Mouse (Mus musculus) heart, embryonic 13.5 days (tissue): ENCODE measurements around the gene Stt3b. TPM values are rescaled to one million over a fixed set of nuclear protein-coding genes. Genes with fewer than 3 reads are reported as not detected.

Experiments used
- ATAC-seq: fragments of 200-750 bp; cut with Nextera tagmentation; 2 replicates; pipeline ENCODE4 v1.8.0; 2017; ENCODE audit warnings: moderate TSS enrichment; ENCODE audit not compliant: insufficient number of reproducible peaks, low FRiP score, low TSS enrichment; ENCODE audit errors: extremely low read depth
- H3K27ac ChIP-seq: fragments of 300-500 bp; sonication (generic); replicated peaks from 2 replicates; pipeline ENCODE4 v1.5.1; 2015; ENCODE audit warnings: moderate library complexity, mild to moderate bottlenecking, inconsistent platforms
- H3K27me3 ChIP-seq: fragments of 300-500 bp; sonication (generic); replicated peaks from 2 replicates; pipeline ENCODE4 v1.6.1; 2015; ENCODE audit warnings: mild to moderate bottlenecking, inconsistent platforms
- H3K36me3 ChIP-seq: fragments of 300-500 bp; sonication (generic); 2 replicates; pipeline ENCODE4 v1.6.1; 2015; ENCODE audit warnings: mild to moderate bottlenecking, inconsistent platforms
- H3K4me1 ChIP-seq: fragments of 300-500 bp; sonication (generic); 2 replicates; pipeline ENCODE4 v1.6.1; 2015; ENCODE audit warnings: inconsistent platforms
- H3K4me2 ChIP-seq: fragments of 300-500 bp; sonication (generic); 2 replicates; pipeline ENCODE4 v1.6.1; 2015; ENCODE audit warnings: inconsistent platforms, mild to moderate bottlenecking, moderate library complexity
- H3K4me3 ChIP-seq: fragments of 300-500 bp; sonication (generic); 2 replicates; pipeline ENCODE4 v1.5.1; 2015; ENCODE audit warnings: moderate library complexity, mild to moderate bottlenecking, inconsistent platforms
- H3K9ac ChIP-seq: fragments of 300-500 bp; sonication (generic); 2 replicates; pipeline ENCODE4 v1.6.1; 2015; ENCODE audit warnings: inconsistent platforms, mild to moderate bottlenecking, moderate library complexity
- H3K9me3 ChIP-seq: fragments of 300-500 bp; sonication (generic); 2 replicates; pipeline ENCODE4 v1.6.1; 2016; ENCODE audit warnings: inconsistent platforms
- WGBS: fragments of 180-500 bp; shearing (Covaris S2); methylation state at CpG from one replicate; pipeline ENCODE4 v1.1.7; 2015; ENCODE audit warnings: mixed read lengths; 5-methylcytosine and 5-hydroxymethylcytosine counted together
- polyA plus RNA-seq: library from polyadenylated mRNA; unstranded; fragments of >200 nt; fragmentation: Nextera tagmentation; extraction: Ambion mirVana; gene quantifications from 2 replicates; pipeline ENCODE4 v1.2.1, GENCODE M21; 2015

Stt3b gene
- polyA plus RNA-seq, 1 experiment from 2014 or later, result 70.9 TPM

GRCm38 (mm10) chr9:115338816-115339215 is 28.6 kb upstream of the Stt3b start:
- no peak for ATAC-seq
- H3K4me3 ChIP-seq, result no peak overlapping the region
- H3K4me2 ChIP-seq, result no peak overlapping the region
- H3K27ac ChIP-seq, result no peak overlapping the region
- no peaks in the 10 kb centered on the region for H3K9me3 ChIP-seq
- H3K27me3 ChIP-seq, result 0 out of 2 replicates have a peak, but pooled peaks cover 3% of the 10 kb centered on the region
- H3K4me1 ChIP-seq, result peaks cover 18% of the 10 kb centered on the region
- 34% methylated on average over 6 of the region's 6 CpGs for WGBS
- no peak overlapping the region for H3K9ac ChIP-seq
- H3K36me3 ChIP-seq, result no peaks in the 10 kb centered on the region

GRCm38 (mm10) chr9:115333016-115333415 is 22.8 kb upstream of the Stt3b start:
- Histone ChIP-seq H3K9me3 (no peaks in the 10 kb centered on the region), H3K4me1 (peaks cover 16% of the 10 kb centered on the region), H3K27me3 (0 out of 2 replicates have a peak, but pooled peaks cover 3% of the 10 kb centered on the region), H3K4me3 (no peak overlapping the region), H3K4me2 (no peak overlapping the region), H3K27ac (no peak overlapping the region), H3K9ac (no peak overlapping the region), H3K36me3 (no peaks in the 10 kb centered on the region)
- WGBS, result 45% methylated on average over 12 of the region's 12 CpGs
- no peak for ATAC-seq

GRCm38 (mm10) chr9:115332339-115332738 is 22.1 kb upstream of the Stt3b start:
- H3K4me3 ChIP-seq, result no peak overlapping the region
- H3K27ac ChIP-seq, result no peak overlapping the region
- H3K27me3 ChIP-seq, result 0 out of 2 replicates have a peak, but pooled peaks cover 3% of the 10 kb centered on the region
- ATAC-seq, result no peak
- H3K4me2 ChIP-seq, result no peak overlapping the region
- no peaks in the 10 kb centered on the region for H3K36me3 ChIP-seq
- WGBS, result 81% methylated on average over 7 of the region's 7 CpGs
- H3K4me1 ChIP-seq, result peaks cover 16% of the 10 kb centered on the region
- no peak overlapping the region for H3K9ac ChIP-seq
- H3K9me3 ChIP-seq, result no peaks in the 10 kb centered on the region

GRCm38 (mm10) chr9:115330861-115331476 is 20.7 kb upstream of the Stt3b start:
- no peak for ATAC-seq
- H3K27ac ChIP-seq, result no peak overlapping the region; the same call in 1 of the 2 replicates
- WGBS, result 41% methylated on average over 6 of the region's 6 CpGs
- H3K4me2 ChIP-seq, result no peak overlapping the region
- no peak overlapping the region for H3K9ac ChIP-seq
- H3K4me1 ChIP-seq, result peaks cover 16% of the 10 kb centered on the region
- H3K27me3 ChIP-seq, result no peaks in the 10 kb centered on the region
- H3K36me3 ChIP-seq, result no peaks in the 10 kb centered on the region
- no peak overlapping the region for H3K4me3 ChIP-seq
- no peaks in the 10 kb centered on the region for H3K9me3 ChIP-seq

DNA sequence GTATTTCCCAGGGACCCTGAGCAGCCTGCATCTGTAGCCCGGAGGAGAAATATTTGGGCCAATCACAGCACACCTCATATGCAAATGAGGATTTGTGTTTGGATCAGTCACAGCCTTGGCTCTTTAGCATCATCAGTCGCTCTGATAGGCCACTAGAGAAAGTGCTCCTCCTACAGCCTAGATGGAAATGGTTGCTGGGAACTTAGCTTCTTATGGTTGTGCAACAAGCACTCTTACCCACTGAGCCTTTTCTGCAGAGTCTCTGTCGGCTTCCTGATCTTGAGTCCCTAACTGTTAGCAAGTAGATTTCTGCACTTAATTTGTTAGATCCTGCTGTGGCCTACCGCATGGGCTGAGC is 16.3 kb upstream of the Stt3b start:
- Histone ChIP-seq H3K4me1 (peaks cover 10% of the 10 kb centered on the region; the same call in 1 of the 2 replicates), H3K4me3 (no peak overlapping the region), H3K9me3 (no peaks in the 10 kb centered on the region), H3K27me3 (no peaks in the 10 kb centered on the region), H3K27ac (no peak overlapping the region), H3K36me3 (no peaks in the 10 kb centered on the region), H3K4me2 (no peak overlapping the region), H3K9ac (no peak overlapping the region)
- WGBS, result 86% methylated on average over 4 of the region's 4 CpGs
- no peak for ATAC-seq

DNA sequence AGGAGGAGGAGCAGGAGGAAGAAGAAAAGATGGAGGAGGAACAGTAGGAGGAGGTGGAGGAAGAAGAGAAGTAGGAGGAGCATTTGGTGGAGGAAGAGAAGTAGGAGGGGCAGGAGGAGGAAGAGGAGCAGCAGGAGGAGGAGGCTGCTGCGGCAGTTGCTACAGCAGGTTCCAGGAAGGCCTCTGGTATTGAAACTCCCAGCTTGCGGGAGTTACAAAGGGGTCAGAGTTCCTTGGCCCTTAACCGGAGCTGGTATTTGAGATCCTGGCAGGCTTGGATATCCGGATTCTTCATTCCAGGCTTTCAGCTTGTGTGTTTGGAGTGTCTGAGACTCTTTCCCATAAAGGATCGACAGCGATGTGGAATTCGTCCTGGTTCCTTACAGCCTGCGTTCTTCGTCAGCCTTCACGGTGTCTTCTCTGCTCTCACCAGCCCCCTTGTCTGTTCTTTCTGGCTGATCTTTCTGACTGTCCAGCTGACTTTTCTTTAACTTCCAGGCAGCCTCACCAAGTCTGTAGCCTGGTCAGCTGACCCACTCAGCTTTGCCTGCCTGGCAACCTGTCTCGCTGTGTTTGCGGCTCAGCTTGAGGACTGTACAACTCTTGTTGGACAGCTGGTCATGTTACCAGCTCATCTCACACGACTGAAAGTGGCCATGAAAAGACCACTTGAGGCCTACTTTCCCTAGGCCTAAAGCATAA is 15.8 kb upstream of the Stt3b start:
- H3K9me3 ChIP-seq, result no peaks in the 10 kb centered on the region
- H3K27me3 ChIP-seq, result no peaks in the 10 kb centered on the region
- ATAC-seq, result no peak
- no peaks in the 10 kb centered on the region for H3K36me3 ChIP-seq
- peaks cover 4% of the 10 kb centered on the region; the same call in 1 of the 2 replicates for H3K4me1 ChIP-seq
- H3K27ac ChIP-seq, result no peak overlapping the region
- no peak overlapping the region for H3K4me2 ChIP-seq
- H3K4me3 ChIP-seq, result no peak overlapping the region
- H3K9ac ChIP-seq, result no peak overlapping the region
- WGBS, result 71% methylated on average over 13 of the region's 13 CpGs

DNA sequence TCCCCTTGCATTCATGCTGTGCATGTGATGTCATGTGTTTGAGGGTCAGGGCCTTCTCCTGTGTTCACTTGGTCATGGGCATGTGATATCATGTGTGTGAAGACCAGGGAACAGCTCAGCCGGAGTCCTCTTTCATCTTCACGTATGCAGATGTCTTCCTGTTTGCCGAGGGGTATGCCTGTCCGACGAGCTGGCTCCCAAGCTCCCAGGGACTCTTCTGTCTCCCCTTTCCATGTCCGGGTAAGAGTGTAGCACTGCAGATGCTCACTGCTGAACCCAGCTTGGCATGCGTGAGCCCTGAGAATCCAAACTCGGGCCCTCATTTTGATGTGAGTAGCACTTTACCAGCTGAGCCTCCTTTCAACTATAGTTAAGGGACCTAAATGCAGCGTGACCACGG is 13.4 kb upstream of the Stt3b start:
- no peak for ATAC-seq
- H3K27ac ChIP-seq, result no peak overlapping the region
- no peak overlapping the region for H3K9ac ChIP-seq
- H3K4me2 ChIP-seq, result no peak overlapping the region
- no peaks in the 10 kb centered on the region for H3K9me3 ChIP-seq
- H3K27me3 ChIP-seq, result no peaks in the 10 kb centered on the region
- H3K4me3 ChIP-seq, result no peak overlapping the region
- no peaks in the 10 kb centered on the region for H3K4me1 ChIP-seq
- WGBS, result 44% methylated on average over 10 of the region's 10 CpGs
- H3K36me3 ChIP-seq, result no peaks in the 10 kb centered on the region

- no peaks in the 10 kb centered on the region for H3K27me3 ChIP-seq
- no peak overlapping the region for H3K9ac ChIP-seq
- no peaks in the 10 kb centered on the region for H3K36me3 ChIP-seq
- H3K4me2 ChIP-seq, result no peak overlapping the region
- H3K9me3 ChIP-seq, result 0 out of 2 replicates have a peak, but pooled peaks cover 3% of the 10 kb centered on the region
- no peak overlapping the region for H3K27ac ChIP-seq
- H3K4me3 ChIP-seq, result no peak overlapping the region
- 82% methylated on average over 6 of the region's 6 CpGs for WGBS
- ATAC-seq, result no peak
- no peaks in the 10 kb centered on the region for H3K4me1 ChIP-seq
Observed at GRCm38 (mm10) chr9:115322385-115322784, 12.2 kb upstream of the Stt3b start.

DNA sequence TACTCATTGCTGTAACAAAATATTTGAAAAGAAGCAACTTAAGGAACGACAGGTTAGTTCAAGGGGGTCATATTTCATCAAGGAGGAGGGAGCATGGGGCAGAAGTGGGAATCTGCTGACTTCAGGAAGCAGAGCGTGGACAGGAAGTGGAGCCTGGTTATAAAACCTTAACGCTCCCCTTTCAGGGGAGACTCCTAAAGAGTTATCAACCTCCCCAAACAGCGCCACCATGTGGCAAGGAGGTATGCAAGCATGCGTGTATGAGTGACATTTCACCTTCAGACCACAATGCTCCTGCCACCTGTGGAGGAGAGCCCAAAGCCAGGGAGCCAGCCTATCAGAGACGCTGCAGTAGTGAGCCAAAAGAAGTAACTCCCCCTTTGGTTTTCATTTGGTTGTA is 10.8 kb upstream of the Stt3b start:
- no peak overlapping the region for H3K27ac ChIP-seq
- H3K9ac ChIP-seq, result no peak overlapping the region
- ATAC-seq, result no peak
- H3K36me3 ChIP-seq, result no peaks in the 10 kb centered on the region
- no peaks in the 10 kb centered on the region for H3K4me1 ChIP-seq
- H3K4me2 ChIP-seq, result no peak overlapping the region
- no peaks in the 10 kb centered on the region for H3K27me3 ChIP-seq
- WGBS, result 76% methylated on average over 6 of the region's 6 CpGs
- H3K9me3 ChIP-seq, result peaks cover 10% of the 10 kb centered on the region
- H3K4me3 ChIP-seq, result no peak overlapping the region

GRCm38 (mm10) chr9:115320156-115320555 is 9.9 kb upstream of the Stt3b start:
- no peak overlapping the region for H3K27ac ChIP-seq
- H3K27me3 ChIP-seq, result no peaks in the 10 kb centered on the region
- no peak overlapping the region for H3K4me3 ChIP-seq
- ATAC-seq, result no peak
- H3K36me3 ChIP-seq, result no peaks in the 10 kb centered on the region
- no peak overlapping the region for H3K9ac ChIP-seq
- no peak overlapping the region for H3K4me2 ChIP-seq
- H3K9me3 ChIP-seq, result peaks cover 10% of the 10 kb centered on the region
- H3K4me1 ChIP-seq, result no peaks in the 10 kb centered on the region
- 79% methylated on average over 4 of the region's 4 CpGs for WGBS

- Histone ChIP-seq H3K27me3 (no peaks in the 10 kb centered on the region), H3K4me3 (no peak overlapping the region), H3K27ac (no peak overlapping the region), H3K9me3 (peaks cover 10% of the 10 kb centered on the region), H3K4me2 (no peak overlapping the region), H3K36me3 (no peaks in the 10 kb centered on the region), H3K4me1 (peaks cover 7% of the 10 kb centered on the region; the same call in 1 of the 2 replicates), H3K9ac (no peak overlapping the region)
- no peak for ATAC-seq
- 77% methylated on average over 6 of the region's 6 CpGs for WGBS
Observed at GRCm38 (mm10) chr9:115318621-115319375, 8.6 kb upstream of the Stt3b start.
